Mouse (Mus musculus) cerebellum, adult (tissue): ENCODE results near the gene Btbd35f27.
"Not testable (repeated sequence)": the region's sequence is repeated elsewhere in the genome, so short reads cannot be mapped to it uniquely, and the experiment has no call there.

Experiments used
- ATAC-seq: cut with Nextera tagmentation; 2 replicates; pipeline ENCODE4 v1.9.2; 2017; ENCODE audit warnings: mild to moderate bottlenecking, moderate library complexity, mixed read lengths; ENCODE audit not compliant: insufficient number of reproducible peaks, low FRiP score, low TSS enrichment

The Btbd35f27 gene

DNA sequence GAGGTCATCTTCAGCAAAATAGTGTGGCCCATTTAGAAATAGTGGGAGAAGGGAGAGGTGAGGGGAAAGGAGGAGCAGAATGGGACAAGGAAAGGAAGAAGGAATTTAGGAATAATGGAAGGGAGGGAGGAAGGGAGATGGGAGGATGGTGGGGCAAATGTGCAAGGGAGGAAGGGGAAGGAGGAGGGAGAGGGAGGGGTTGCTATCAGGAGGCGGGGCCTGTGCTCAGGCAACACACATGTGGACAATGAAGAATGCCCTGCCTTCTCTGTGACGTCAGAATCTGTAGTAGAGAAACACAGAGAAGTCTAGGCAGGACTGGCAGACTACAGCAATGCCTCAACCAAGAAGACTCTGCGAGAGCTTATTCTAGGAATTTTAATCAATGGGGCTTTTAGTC is at the start of gene Btbd35f27:
Gene Btbd35f27 (plus strand): TSS at position 301 of the 400 bp plus-strand sequence.
- not testable (repeated sequence) for ATAC-seq
